ENCODE assay signal across 12 mouse cellular contexts in the genomic region with DNA sequence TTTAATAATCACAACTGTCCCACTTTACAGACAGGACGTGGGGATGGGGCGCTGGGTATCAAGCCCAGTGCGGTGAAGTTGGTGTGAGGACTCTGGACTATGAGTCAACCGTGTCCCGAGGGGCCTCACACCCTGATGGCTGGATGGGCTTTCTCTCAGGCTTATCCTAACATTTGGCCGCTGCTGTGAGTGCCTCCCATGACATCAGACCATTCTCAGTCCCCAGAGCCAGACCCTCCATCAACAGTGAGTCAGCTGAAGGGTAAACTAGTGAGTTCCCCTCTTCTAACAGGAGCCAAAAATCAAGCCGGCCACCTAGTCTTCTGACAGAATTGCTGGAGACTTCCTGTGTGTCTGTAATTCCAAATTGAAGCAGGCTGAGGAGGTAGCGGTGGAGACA.
DNase-seq lines count a peak whose midpoint lies in the region; TF ChIP-seq lines count a peak whose summit lies in the region.
"Had no signal": no experiment of that assay in that cellular context is flagged by ENCODE, and none has a peak within 500 bp of the region (broad histone marks: within the 10 kb centered on the region; RNA-seq: fewer than 3 reads in every experiment).

No protein-coding gene starts in this region.

- WGBS in liver, adult 2 months = 59% methylated on average over 8 of the region's 8 CpGs

- no peak for TF ChIP-seq CTCF in liver, adult 2 months (IDR thresholded peaks at IDR 0.05; ENCODE audit: low read depth, low read length)

- H3K4me3 ChIP-seq in liver, adult 2 months (ENCODE audit: insufficient read depth, low read depth, low read length) = no peak overlapping the region
- H3K4me3 ChIP-seq: embryonic facial prominence, embryonic 15.5 days had no signal

- H3K9ac ChIP-seq in liver, adult 2 months (ENCODE audit: low read depth, low read length) = no peak overlapping the region
- H3K9ac ChIP-seq: embryonic facial prominence, embryonic 15.5 days had no signal

- TF ChIP-seq POLR2A in liver, adult 2 months (IDR thresholded peaks at IDR 0.05; ENCODE audit: extremely low read depth, insufficient read depth, low read length) = no peak

- no peaks in the 10 kb centered on the region for H3K79me2 ChIP-seq in liver, adult 2 months (ENCODE audit: control insufficient read depth, insufficient read depth, low read length)

- no peak for DNase-seq in liver, adult 2 months (ENCODE audit: extremely low read depth, low read depth, low spot score)
- no peak for DNase-seq in liver
- peak; percentile 48 to 62 for DNase-seq in gastrocnemius, postnatal 36 days
- DNase-seq in heart, postnatal 10 days = peak; percentile 86 to 87
- DNase-seq in skeletal muscle tissue, adult 2 months (ENCODE audit: low read depth, low spot score) = peak; percentile 77
- no peak for DNase-seq in spleen, postnatal 4 days (ENCODE audit: low spot score in 2 of 2)
- DNase-seq in cerebellum, postnatal 25 days = no peak
- no peak for DNase-seq in cerebellum, adult 8-10 months
- DNase-seq: cerebellum, adult 2 months; kidney, adult 8-10 months had no signal

- intact Hi-C loops in gastrocnemius, postnatal 36 days (cut with DNase I) = no loop called here
- intact Hi-C loops in heart, postnatal 10 days (cut with DNase I) = no loop called here

- no peaks in the 10 kb centered on the region for H3K36me3 ChIP-seq in liver, adult 2 months (ENCODE audit: control insufficient read depth, insufficient read depth, low read length)
- H3K36me3 ChIP-seq: embryonic facial prominence, embryonic 15.5 days had no signal

- H3K27ac ChIP-seq in liver, adult 2 months (replicated peaks; ENCODE audit: insufficient read depth, low read depth, low read length) = 0 out of 2 replicates have a peak overlapping the region, but pooled peaks have one; percentile 18
- H3K27ac ChIP-seq: embryonic facial prominence, embryonic 15.5 days had no signal

- no peaks in the 10 kb centered on the region for H3K4me1 ChIP-seq in liver, adult 2 months (ENCODE audit: control insufficient read depth, insufficient read depth, low read length)

- no peaks in the 10 kb centered on the region for H3K27me3 ChIP-seq in liver, adult 2 months (ENCODE audit: control insufficient read depth, insufficient read depth, low read length)
- H3K27me3 ChIP-seq: embryonic facial prominence, embryonic 15.5 days; Patski had no signal

Comparison
In these comparisons a context has a peak if more than half of its experiments do, and no peak if none do; other contexts are left out.
1. DNase-seq: peak in gastrocnemius, postnatal 36 days (2 of 2), heart, postnatal 10 days (2 of 2) and skeletal muscle tissue, adult 2 months (single experiment); none in liver, adult 2 months (single experiment), liver (single experiment), spleen, postnatal 4 days (0 of 2), cerebellum, postnatal 25 days (0 of 2) and cerebellum, adult 8-10 months (single experiment).